Mouse (Mus musculus) induced T-regulatory cell, adult 2 months (primary cell): ENCODE results near the gene Aarsd1.
"Not testable (repeated sequence)": the region's sequence is repeated elsewhere in the genome, so short reads cannot be mapped to it uniquely, and the experiment has no call there.

ENCODE experiments used
- DNase-seq: peaks from one replicate; pipeline ENCODE4 v3.0.0-alpha.2; 2012; ENCODE audit warnings: low read depth

The Aarsd1 gene

GRCm38 (mm10) chr11:101378196-101378595 lies 39.2 kb downstream of the Aarsd1 start:
- DNase-seq: not testable (repeated sequence)

DNA sequence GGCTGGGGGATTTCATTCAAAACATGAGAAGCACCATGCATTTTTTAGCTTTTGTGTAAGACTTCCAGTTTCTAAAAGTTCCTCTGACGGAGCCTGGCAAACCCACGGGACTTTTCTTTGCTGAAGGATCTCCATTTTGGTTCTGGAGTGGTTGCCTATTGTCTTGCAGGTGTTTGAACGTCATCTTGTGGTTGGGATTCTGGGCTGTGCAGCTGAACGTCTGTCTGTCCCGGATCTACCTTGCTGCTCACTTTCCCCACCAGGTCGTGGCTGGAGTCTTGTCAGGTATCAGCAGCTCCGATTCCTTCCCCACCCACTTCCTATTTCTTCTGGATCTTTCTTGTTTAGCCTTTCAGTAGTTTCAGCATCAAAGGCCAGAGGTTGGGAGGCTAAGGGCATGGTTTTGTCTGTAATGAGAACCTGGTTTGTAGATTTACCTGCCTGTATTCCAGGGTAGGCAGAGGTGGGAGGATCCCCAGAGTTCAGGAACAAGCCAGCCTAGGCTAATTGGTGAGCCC lies 42.9 kb downstream of the Aarsd1 start:
- no peak for DNase-seq

GRCm38 (mm10) chr11:101370141-101370540 lies 47.3 kb downstream of the Aarsd1 start:
- DNase-seq: no peak

- DNase-seq: no peak
These were observed 50.0 kb downstream of the Aarsd1 start, which contains the start of gene G6pc for GRCm38 (mm10) chr11:101367326-101367935. Gene G6pc (plus strand): TSS chr11:101367561.

DNA sequence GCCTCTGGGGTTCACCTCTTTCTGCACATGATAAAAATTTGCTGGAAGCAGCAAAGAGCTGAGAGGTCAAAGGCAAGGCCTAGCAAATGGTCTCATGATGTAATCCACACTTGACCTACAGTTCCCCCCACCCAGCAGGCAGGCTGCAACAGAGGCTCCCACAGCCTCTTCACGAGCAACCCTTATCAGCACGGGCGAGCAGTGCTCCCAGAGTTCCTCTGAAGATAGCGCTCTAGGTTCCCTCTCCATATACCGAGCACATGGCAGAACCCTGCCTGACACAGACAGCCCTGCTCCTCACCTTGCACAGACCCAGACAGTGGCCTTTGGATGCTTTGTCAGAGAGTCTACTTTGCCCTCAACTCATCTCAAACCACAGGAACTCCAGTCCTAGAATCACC lies 52.9 kb downstream of the Aarsd1 start:
- no peak for DNase-seq

DNA sequence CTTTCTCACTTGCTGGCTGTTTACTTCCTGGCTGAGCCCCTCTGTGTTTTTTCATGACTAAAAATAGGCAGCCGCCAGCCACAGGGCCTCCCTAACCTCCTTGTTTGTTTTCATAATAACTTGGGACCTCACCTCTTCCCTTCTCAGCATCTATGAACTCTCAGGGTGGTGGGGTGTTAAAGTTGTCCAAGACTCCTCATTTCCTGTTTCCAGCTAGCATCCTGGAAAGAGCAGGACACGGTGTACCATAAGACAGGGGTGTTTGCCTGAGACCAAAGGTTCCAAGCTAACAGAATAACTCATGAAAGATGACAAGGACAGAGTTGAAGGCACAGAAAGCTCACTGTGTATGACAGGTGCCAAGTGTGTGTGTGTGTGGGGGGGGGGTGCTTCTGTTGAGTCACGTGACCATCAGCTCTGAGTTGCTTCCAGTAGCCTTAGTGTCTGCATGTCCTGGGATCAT lies 56.7 kb downstream of the Aarsd1 start:
- no peak for DNase-seq

- DNase-seq: no peak
These were observed 57.6 kb downstream of the Aarsd1 start for GRCm38 (mm10) chr11:101359776-101360175.

DNA sequence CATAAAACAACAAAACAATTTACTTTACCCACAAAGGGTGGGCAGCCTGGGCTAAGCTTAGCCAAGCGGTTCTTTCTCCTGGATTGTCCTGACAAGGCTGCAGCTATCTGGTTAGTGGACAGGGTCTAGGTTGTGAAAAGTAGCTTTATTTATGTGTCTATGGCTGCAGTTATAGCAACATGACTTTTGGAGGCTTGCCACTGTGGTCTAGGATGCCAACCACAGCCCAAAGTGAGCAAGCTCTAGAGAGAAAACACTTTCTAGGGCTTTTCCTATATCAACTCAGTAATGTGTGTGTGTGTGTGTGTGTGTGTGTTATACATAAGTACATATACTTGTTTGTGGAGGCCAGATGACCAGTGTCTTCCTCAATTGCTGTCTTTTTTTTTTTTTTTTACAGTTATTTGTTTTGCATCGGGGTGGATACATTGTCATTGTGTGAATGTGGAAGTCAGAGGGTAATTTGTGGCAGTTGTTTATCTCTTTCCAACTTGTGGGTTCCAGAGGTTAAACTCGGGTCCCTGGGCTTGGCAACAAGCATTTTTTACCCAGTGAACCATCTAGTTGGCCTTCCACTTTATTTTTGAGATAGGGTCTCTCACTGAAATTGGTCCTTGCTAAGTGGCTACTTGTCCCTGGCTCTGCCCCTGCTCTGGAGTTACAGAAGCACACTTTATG lies 59.8 kb downstream of the Aarsd1 start:
- no peak for DNase-seq
